Mouse (Mus musculus) heart, embryonic 10.5 days (tissue): ENCODE measurements around the gene Brd3. TPM values are rescaled to one million over a fixed set of nuclear protein-coding genes. Genes with fewer than 3 reads are reported as not detected.
"Not testable (repeated sequence)": the region's sequence is repeated elsewhere in the genome, so short reads cannot be mapped to it uniquely, and the experiment has no call there.

Experiments used
- DNase-seq: peaks from one replicate; pipeline ENCODE4 v3.0.0-alpha.2; 2017; ENCODE audit warnings: low spot score
- H3K27ac ChIP-seq: fragments of 300-500 bp; sonication (generic); 2 replicates; pipeline ENCODE4 v1.5.1; 2016; ENCODE audit warnings: mild to moderate bottlenecking
- H3K27me3 ChIP-seq: fragments of 300-500 bp; sonication (generic); 2 replicates; pipeline ENCODE4 v1.6.1; 2016; ENCODE audit warnings: mild to moderate bottlenecking; ENCODE audit not compliant: poor library complexity, insufficient read depth, severe bottlenecking
- H3K36me3 ChIP-seq: fragments of 300-500 bp; sonication (generic); 2 replicates; pipeline ENCODE4 v1.6.1; 2016; ENCODE audit warnings: mild to moderate bottlenecking, moderate library complexity
- H3K4me1 ChIP-seq: fragments of 300-500 bp; sonication (generic); 2 replicates; pipeline ENCODE4 v1.6.1; 2016; ENCODE audit warnings: mild to moderate bottlenecking
- H3K4me3 ChIP-seq: fragments of 300-500 bp; sonication (generic); 2 replicates; pipeline ENCODE4 v1.5.1; 2016; ENCODE audit warnings: mild to moderate bottlenecking, moderate library complexity
- H3K9me3 ChIP-seq: fragments of 300-500 bp; sonication (generic); 2 replicates; pipeline ENCODE4 v1.6.1; 2016; ENCODE audit warnings: mild to moderate bottlenecking, moderate library complexity
- WGBS: fragments of 180-500 bp; shearing (Covaris S2); methylation state at CpG from one replicate; pipeline ENCODE4 v1.1.7; 2016; 5-methylcytosine and 5-hydroxymethylcytosine counted together
- polyA plus RNA-seq: library from polyadenylated mRNA; unstranded; fragments of >200 nt; fragmentation: Nextera tagmentation; extraction: Ambion mirVana; gene quantifications from 2 replicates; pipeline ENCODE4 v1.2.1, GENCODE M21; 2016

The Brd3 gene
- polyA plus RNA-seq, 1 experiment from 2014 or later = 135 TPM

DNA sequence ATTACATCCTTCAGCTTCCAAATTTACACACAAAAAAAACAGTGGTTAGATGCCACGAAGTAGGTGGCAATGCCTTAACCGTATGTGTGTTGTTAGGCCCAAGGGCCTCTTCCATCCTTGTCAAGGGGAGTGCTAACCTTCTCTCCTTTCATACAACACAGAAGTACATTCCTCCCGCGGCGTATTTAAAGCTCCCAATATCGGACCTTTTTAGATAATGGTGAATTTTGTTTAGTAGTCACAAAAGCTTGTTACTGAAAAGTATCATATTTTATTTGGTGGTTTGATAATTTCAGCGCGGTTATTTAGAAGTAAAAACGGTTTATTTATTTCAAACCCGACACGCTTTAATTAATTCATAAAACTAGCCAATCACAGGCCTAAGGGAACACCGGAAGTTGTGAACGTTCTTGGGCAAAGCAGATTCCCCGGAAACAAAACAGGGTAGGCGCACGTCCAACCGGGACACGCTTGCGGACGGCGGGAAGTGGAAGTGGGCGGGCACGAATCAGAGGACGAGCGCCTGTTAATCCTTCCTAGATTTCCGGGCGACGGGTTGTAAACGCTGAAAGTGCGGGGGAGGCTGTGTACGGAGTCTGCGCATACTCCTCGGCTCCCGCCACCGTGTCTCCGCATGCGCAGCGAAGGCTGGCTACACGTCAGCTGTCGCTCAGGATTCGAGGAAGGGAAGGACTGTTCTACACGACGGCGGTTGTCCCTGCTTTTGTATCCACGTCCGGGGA lies 32.5 kb upstream of the Brd3 start:
- Histone ChIP-seq H3K36me3 (peaks cover 18% of the 10 kb centered on the region), H3K4me1 (peaks cover 12% of the 10 kb centered on the region; the same call in 1 of the 2 replicates), H3K4me3 (peak overlapping the region; percentile 49), H3K27ac (peak overlapping the region; percentile 92), H3K27me3 (no peaks in the 10 kb centered on the region), H3K9me3 (no peaks in the 10 kb centered on the region)
- WGBS = under 1% methylated on average over 46 of the region's 46 CpGs
- DNase-seq = peak; percentile 99

DNA sequence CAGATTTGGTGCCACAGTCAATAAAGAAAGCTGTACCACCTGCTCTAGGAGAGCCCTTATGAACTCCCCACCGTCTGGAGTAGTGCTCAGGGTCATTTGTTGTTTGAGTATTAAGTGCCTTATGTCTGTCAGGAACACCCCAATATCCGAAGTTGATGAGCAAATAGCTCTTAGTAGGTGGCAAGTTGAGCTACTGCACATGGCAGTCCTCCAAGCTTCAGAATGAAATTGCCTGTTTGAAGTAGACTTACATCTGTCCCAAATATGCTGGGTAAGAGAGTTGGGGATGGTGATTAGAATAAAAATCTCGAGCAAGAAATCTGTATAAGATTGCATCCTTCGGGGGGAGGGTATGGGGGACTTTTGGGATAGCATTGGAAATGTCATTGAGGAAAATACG lies 31.9 kb upstream of the Brd3 start:
- Histone ChIP-seq H3K4me1 (peaks cover 12% of the 10 kb centered on the region; the same call in 1 of the 2 replicates), H3K9me3 (no peaks in the 10 kb centered on the region), H3K27ac (no peak overlapping the region), H3K27me3 (no peaks in the 10 kb centered on the region), H3K36me3 (peaks cover 24% of the 10 kb centered on the region), H3K4me3 (peak overlapping the region; percentile 32; the same call in 1 of the 2 replicates)
- 23% methylated on average over 5 of the region's 5 CpGs for WGBS
- DNase-seq = no peak

DNA sequence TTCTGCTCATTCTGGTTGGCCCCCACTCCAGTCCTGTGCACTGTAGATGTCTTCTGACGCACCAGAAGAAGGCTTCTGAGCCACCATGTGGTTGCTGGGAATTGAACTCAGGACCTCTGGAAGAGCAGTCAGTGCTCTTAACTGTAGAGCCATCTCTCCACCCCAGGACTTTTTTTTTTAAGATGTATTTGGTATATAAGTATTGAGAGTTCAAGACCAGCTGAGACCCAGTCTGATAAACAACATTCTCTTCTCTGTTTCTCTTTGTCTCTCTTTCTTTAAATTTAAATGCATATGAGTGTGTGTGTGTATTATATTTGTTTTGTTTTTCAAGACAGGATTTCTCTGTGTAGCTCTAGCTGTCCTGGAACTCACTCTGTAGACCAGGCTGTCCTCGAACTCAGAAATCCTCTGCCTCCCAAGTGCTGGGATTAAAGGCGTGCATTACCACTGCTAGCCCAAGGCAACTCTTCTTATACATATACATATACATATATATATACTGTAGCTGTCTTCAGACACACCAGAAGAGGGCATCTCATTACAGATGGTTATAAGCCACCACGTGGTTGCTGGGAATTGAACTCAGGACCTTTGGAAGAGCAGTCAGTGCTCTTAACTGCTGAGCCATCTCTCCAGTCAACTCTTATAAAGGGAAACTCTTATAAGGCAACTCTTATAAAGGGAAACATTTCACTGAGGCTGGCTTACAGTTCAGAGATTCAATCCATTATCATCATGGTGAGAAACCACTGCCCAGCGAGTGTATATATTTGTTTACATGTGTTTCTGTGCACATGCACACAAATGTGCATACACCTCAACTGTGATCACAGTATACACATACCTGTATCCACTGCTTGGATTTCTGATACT lies 31.2 kb upstream of the Brd3 start:
- H3K4me3 ChIP-seq, H3K27ac ChIP-seq: not testable (repeated sequence)

DNA sequence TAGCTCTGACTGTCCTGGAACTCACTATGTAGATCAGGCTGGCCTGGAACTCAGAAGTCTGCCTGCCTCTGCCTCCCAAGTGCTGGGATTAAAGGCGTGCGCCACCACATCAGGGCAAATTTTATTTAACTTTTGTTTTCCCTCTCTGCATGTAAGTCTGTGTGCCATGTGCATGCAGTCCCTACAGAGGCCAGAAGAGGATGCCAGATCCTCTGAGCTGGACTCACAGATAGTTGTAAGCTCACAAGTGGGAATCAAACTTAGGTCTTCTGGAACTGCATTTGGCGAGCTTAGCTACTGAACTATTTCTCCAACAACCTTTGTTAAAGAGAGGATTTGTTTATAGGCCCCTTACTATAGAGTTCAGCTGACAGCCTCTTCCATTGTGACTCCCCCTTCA lies 10.8 kb upstream of the Brd3 start:
- WGBS = 90% methylated on average over 3 of the region's 3 CpGs
- no peak overlapping the region for H3K27ac ChIP-seq
- no peak for DNase-seq
- H3K9me3 ChIP-seq = no peaks in the 10 kb centered on the region
- H3K27me3 ChIP-seq = no peaks in the 10 kb centered on the region
- no peak overlapping the region for H3K4me3 ChIP-seq
- H3K36me3 ChIP-seq = peaks cover 52% of the 10 kb centered on the region
- H3K4me1 ChIP-seq = peaks cover 36% of the 10 kb centered on the region

More for the DNA sequence above, 31.2 kb upstream of the Brd3 start:
- H3K4me1 ChIP-seq = peaks cover 12% of the 10 kb centered on the region; the same call in 1 of the 2 replicates
- H3K36me3 ChIP-seq = peaks cover 31% of the 10 kb centered on the region
- 65% methylated on average over 5 of the region's 5 CpGs for WGBS
- not testable (repeated sequence) for DNase-seq, H3K27me3 ChIP-seq, H3K9me3 ChIP-seq

DNA sequence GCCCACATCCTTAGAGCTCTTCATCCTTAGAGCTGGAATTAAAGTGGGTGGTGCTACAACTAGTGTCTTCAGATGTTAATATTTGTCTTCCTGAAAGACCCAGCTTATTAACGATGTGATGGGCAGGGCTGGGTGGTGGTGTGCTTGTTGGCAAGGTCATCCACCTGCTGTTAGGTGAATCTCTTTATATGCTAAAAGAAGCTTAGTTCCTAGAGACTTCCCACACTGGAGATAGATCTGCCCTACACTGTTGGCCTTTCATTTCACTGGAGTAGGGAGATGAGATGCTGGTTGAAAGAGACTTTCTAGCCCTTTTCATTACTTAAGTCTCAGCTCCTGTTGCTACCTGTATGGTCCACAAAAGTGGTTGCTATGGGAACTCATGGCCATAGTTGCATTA lies 8.8 kb upstream of the Brd3 start:
- H3K4me3 ChIP-seq = peak overlapping the region; percentile 92
- H3K36me3 ChIP-seq = peaks cover 36% of the 10 kb centered on the region
- H3K27me3 ChIP-seq = no peaks in the 10 kb centered on the region
- peak overlapping the region; percentile 96; the same call in 1 of the 2 replicates for H3K27ac ChIP-seq
- H3K4me1 ChIP-seq = peaks cover 36% of the 10 kb centered on the region
- 23% methylated on average over 1 of the region's 1 CpGs for WGBS
- no peak for DNase-seq
- no peaks in the 10 kb centered on the region for H3K9me3 ChIP-seq

DNA sequence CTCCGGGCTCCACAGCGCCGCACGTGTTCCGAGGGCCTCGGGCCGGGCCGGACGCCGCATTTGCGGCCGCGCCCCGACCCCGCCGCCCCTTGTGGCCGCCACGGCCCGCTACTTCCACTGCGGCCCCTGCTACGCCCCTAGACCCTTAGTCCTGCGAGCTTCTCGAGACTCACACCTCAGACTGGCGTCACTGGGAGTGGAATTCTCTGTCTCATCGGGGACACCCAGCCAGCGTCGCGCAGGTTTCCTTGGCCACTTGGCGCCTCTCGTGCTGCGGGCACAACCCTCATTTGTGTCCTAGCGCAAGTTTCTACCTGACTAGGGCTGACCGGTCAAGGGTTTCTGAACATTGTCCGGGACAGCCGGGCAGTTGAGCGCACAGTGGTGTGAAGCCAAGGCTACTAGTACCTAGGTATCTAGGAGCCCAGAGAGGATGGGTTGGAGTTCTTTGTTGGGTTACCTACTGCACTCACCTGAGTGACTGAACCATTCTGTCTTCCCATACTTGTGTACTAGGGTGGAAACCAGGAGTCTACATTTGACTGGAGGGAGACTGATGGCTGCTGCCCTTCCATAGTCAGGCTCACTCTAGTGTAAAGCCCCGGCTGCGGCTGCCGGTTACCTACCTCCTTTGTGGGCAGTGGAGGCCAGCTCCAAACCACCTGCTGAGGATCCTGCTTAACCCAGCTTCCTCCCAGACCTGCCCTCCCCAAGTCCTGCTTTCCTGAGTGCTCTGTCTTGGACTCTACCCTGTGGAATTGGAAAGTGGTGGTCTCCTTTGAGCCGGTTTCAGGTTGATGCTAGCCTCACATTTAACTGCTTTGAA lies 8.1 kb upstream of the Brd3 start:
- Histone ChIP-seq H3K9me3 (no peaks in the 10 kb centered on the region), H3K4me1 (peaks cover 36% of the 10 kb centered on the region), H3K27ac (peak overlapping the region; percentile 96), H3K36me3 (peaks cover 29% of the 10 kb centered on the region), H3K4me3 (peak overlapping the region; percentile 92), H3K27me3 (no peaks in the 10 kb centered on the region)
- under 1% methylated on average over 40 of the region's 40 CpGs for WGBS
- peak; percentile 80 for DNase-seq

DNA sequence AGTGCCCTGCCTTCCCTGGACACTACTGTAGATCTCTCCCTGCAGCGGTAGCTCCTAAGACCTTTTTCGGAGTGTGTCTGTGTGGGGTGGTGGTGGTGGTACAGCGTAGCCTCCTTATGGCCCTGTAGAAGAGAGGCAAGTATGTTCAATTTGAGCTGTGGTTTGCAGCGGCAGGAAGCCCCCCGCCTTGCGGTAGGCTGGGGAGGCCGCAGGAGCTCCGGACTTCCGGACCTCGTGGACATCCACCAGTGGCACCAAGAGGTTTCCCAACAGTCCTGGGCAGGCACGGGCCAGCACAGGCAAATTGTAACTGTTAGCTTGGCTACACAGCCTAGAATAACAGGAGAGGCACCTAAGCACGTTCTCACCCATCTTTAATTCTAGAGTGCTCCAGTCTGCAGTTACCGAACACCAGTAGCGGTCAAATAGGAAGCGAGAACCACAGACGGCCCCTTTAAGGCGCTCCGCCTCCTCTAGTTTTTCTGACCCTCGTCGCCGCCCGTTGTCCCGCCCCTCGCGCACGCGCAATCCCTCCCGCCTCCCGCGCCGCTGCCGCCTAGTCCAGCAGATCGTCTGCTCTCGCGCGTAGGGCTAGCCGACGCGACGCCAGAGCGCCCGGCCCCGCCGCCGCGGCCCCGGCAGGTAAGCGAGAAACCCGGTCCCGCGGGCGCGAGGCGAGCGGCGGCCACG lies 7.3 kb upstream of the Brd3 start, which contains the start of gene Wdr5:
Gene Wdr5, plus strand, starts transcription at position 519 of the 690 bp plus-strand sequence.
- Histone ChIP-seq H3K4me1 (peaks cover 36% of the 10 kb centered on the region), H3K27ac (peak within 1 kb of the TSS; percentile 96), H3K36me3 (peaks cover 21% of the 10 kb centered on the region), H3K27me3 (no peaks in the 10 kb centered on the region), H3K4me3 (peak within 1 kb of the TSS; percentile 92), H3K9me3 (no peaks in the 10 kb centered on the region)
- peak; percentile 97 for DNase-seq
- WGBS = under 1% methylated on average over 57 of the region's 57 CpGs

DNA sequence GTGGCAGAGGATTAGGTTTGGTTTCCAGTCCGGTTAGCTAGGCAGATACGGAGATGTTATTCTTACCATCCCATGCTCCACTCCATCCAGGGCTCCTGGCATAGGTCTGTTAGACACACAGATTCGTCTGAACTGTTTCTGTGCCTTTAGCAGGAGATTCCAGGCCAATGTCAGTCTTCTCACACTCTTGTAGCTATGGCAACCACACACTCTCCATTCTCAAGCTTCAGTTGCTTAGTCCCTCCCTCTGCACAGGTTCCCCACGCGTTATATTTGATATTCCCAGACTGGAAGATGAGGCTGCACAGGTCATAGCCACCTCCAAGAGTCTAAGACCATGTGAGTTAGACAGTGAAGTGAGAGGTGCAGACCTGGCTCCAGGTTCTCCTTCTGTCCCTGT lies 6.4 kb upstream of the Brd3 start:
- Histone ChIP-seq H3K9me3 (no peaks in the 10 kb centered on the region), H3K4me3 (peak overlapping the region; percentile 92), H3K27me3 (no peaks in the 10 kb centered on the region), H3K4me1 (peaks cover 36% of the 10 kb centered on the region), H3K27ac (peak overlapping the region; percentile 96), H3K36me3 (peaks cover 12% of the 10 kb centered on the region)
- 73% methylated on average over 5 of the region's 5 CpGs for WGBS
- DNase-seq = no peak

DNA sequence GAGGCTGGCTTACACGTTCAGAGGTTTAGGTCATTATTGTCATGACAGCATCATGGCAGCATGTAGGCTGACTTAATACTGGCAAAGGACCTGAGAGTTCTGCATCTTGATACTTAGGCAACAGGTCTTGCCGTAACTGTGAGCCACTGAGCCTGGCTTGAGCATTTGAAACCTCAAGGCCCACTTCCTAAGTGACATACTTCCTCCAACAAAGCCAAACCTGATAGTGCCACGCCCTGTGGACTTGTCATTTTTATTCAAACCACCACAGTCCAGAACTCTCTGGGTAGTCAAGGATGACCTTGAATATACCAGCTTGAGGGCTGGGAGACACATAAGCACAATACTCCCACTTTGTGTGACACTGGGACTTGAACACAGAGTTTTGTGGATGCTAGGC lies 5.4 kb upstream of the Brd3 start:
- Histone ChIP-seq H3K9me3 (no peaks in the 10 kb centered on the region), H3K4me3 (no peak overlapping the region), H3K4me1 (peaks cover 42% of the 10 kb centered on the region), H3K27me3 (no peaks in the 10 kb centered on the region), H3K36me3 (0 out of 2 replicates have a peak, but pooled peaks cover 2% of the 10 kb centered on the region), H3K27ac (no peak overlapping the region)
- WGBS = 94% methylated on average over 3 of the region's 3 CpGs
- no peak for DNase-seq

DNA sequence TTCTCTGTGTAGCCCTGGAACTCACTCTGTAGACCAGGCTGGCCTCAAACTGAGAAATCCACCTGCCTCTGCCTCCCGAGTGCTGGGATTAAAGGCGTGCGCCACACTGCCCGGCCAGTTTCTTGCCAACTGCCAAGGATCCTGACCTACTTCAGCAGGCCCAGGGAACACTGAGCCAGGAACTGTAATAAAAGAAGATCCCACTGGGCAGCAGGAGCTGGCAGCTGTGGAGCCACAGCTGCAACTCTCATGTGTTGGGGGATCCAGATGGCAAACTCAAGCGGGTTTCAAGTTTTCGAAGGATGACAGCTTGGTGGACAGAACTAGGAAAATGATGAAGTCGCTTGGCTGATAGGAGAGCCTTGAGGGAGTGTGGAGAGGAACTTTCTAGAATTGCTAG lies 3.2 kb upstream of the Brd3 start:
- no peak overlapping the region for H3K4me3 ChIP-seq
- no peaks in the 10 kb centered on the region for H3K36me3 ChIP-seq
- 92% methylated on average over 7 of the region's 7 CpGs for WGBS
- DNase-seq = no peak
- H3K4me1 ChIP-seq = peaks cover 38% of the 10 kb centered on the region
- H3K9me3 ChIP-seq = no peaks in the 10 kb centered on the region
- H3K27ac ChIP-seq = no peak overlapping the region
- H3K27me3 ChIP-seq = no peaks in the 10 kb centered on the region

DNA sequence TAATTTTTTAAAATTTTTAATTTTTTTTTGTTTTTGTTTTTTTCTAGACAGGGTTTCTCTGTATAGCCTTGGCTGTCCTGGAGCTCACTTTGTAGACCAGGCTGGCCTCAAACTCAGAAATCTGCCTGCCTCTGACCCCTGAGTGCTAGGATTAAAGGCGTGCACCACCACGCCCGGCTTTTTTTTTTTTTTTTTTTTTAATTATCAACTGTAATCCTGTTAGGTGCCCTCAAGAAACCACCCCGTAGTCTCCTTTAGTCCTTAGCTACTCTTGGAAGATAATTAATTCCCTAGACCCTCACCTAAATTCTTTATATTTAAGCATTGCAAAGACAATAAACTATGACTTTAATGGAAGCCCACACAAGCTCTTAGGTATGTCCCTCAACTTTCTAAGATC lies 804 bp downstream of the Brd3 start:
- WGBS = 89% methylated on average over 4 of the region's 4 CpGs
- not testable (repeated sequence) for H3K9me3 ChIP-seq, H3K27ac ChIP-seq, H3K27me3 ChIP-seq, H3K4me3 ChIP-seq, DNase-seq, H3K36me3 ChIP-seq
- peaks cover 42% of the 10 kb centered on the region for H3K4me1 ChIP-seq

DNA sequence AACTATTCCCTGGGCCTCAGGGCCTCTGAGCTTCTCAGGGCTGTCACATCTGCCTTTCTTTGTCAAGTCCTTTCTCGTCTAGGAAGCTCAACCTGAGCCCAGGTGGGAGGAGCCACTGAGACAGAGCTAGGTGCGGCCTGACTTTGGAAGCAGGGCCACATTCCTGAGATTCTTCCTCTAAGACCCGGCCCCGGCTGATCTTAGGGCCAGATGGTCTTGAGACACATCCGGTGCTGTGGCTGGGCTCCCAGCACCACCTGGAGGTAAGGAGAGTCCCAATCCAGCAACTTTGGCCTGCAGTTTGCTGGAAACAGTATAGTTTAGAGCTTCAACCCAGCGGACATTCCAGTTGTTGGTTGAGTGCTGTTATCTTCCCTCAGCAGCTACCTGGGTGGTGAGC lies 1.9 kb downstream of the Brd3 start:
- H3K27ac ChIP-seq = peak overlapping the region; percentile 86
- H3K4me3 ChIP-seq = 0 out of 2 replicates have a peak overlapping the region, but pooled peaks have one; percentile 3
- DNase-seq = peak; percentile 79
- no peaks in the 10 kb centered on the region for H3K27me3 ChIP-seq
- no peaks in the 10 kb centered on the region for H3K9me3 ChIP-seq
- H3K36me3 ChIP-seq = no peaks in the 10 kb centered on the region
- 4% methylated on average over 6 of the region's 6 CpGs for WGBS
- peaks cover 42% of the 10 kb centered on the region for H3K4me1 ChIP-seq
